Mouse (Mus musculus) brain, adult 2 months (tissue): ENCODE results near the gene Dapp1.
"Not testable (repeated sequence)": the region's sequence is repeated elsewhere in the genome, so short reads cannot be mapped to it uniquely, and the experiment has no call there.

Experiments used
- DNase-seq: peaks from one replicate; pipeline ENCODE4 v3.0.0; 2011; ENCODE audit warnings: low read depth, low spot score

The Dapp1 gene

DNA sequence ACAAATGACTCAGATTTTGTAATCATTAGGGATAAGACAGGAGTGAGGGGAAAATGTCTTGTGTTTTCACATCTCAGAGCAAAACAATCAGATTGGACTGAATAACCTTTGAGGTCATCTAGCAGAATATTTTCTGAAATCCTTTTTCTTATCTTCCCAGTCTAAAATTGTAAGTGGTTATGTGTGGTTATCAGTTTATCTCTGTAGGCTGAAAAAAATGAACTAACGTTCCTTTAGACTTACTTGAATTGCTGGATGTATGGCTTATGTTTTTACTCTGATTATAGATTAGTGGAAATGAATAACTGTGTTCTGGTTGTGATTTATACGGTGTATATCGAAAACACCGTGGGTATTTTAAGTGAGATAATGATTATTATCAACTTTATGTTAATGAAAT, 60.8 kb downstream of the Dapp1 start:
- no peak for DNase-seq

GRCm38 (mm10) chr3:137919398-137919797, 61.9 kb downstream of the Dapp1 start:
- no peak for DNase-seq

DNA sequence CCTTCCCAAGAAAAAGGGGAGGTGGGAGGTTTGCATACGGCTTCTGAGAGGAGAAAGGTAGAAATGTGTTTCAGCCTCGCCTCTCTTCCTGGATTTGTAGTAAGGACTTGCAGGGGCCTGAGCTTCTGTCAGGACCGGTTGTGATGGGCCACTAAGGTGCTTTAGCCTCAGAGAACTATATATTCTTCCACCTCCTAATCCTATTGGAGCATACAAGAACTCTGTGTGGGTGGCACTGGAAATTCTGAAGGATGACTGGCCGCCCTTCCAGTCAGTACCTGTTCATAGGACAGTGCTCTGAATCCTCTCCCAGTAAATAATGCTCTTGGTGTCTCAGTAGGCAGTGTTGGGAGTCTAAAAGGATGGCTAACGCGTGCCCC, 62.4 kb downstream of the Dapp1 start:
- peak; percentile 75 for DNase-seq

DNA sequence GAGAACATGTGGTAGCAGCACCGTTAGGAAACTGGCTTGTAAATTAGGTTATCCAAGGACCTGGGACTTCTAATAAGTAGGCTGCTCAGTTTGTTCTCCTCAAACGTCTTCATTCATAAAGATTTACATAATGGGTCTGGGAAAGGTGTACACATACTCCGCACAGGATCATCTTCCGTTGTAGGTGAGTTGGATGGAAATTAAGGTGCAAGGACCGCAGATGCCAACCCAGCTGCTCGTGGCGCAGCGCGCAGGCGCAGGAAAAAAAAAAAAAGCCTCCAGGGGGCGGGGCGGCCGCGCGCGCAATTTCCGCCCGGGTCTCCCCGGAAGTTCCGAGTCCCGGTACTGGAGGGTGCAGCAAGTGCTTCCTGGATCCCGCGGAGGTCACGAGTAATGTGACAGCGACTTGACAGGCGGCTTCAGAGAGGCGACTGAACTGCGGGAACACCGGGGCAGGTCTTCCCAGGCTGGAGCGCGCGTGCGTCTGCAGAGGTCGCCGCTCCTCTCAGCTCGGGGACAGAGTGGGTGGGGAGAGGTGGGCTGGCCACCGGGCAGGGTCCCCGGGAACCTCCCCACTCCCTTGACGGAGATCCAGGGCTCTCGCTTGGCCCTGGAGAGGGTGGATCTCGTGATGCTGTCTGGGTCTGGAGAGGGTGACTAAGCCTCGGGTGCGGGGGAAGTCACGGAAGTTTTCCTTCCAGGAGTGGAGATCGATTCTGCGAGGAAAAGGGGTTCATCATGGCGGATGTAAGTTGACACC, 63.0 kb downstream of the Dapp1 start, which contains the start of gene Lamtor3:
TSS of gene Lamtor3 (plus strand) at position 335 of the 760 bp plus-strand sequence.
- peak; percentile 93 for DNase-seq

GRCm38 (mm10) chr3:137917694-137918171, 63.6 kb downstream of the Dapp1 start:
- peak; percentile 7 for DNase-seq

DNA sequence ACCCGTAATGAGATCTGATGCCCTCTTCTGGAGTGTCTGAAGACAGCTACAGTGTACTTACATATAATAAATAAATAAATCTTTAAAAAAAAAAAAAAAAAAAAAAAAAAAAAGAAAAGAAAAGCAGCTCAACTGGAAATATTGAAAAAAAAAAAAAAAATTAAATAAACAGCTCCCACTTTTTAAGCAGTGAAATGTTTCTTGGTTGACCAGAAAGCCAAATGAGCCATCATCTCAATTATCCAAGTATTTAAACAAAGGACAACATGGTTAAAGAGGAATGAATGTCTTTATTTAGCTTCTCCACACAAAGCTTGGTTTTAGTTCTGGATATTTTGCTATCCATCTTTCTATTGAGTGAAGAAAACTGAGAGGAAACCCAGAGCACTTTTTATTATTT, 66.8 kb downstream of the Dapp1 start:
- not testable (repeated sequence) for DNase-seq

- no peak for DNase-seq
These were observed 68.3 kb downstream of the Dapp1 start for GRCm38 (mm10) chr3:137913093-137913492.

- peak; percentile 60 for DNase-seq
These were observed 81.2 kb downstream of the Dapp1 start for GRCm38 (mm10) chr3:137900149-137900548.

- DNase-seq, result no peak
These were observed 83.7 kb downstream of the Dapp1 start for GRCm38 (mm10) chr3:137897685-137898084.

DNA sequence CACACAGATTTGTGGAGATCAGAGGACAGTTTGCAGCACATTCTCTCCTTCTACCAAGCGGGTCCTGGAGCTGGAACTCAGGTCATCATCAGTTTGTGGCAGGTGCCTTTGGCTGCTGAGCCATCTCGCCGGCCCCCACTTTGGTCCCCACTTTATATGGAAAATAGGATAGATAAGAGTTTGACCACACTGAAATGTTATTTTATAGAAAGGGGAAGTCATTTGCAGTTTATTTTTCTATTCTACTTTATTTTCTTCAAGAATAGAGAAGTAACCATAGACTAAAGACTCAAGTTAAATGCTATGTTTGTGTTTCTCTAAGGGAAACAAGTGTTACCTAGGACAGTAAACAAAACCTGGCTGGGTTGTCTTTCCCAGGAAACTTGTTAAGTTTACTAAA, 84.5 kb downstream of the Dapp1 start:
- no peak for DNase-seq

- DNase-seq, result peak; percentile 10
These were observed 85.0 kb downstream of the Dapp1 start for GRCm38 (mm10) chr3:137896386-137896785.

DNA sequence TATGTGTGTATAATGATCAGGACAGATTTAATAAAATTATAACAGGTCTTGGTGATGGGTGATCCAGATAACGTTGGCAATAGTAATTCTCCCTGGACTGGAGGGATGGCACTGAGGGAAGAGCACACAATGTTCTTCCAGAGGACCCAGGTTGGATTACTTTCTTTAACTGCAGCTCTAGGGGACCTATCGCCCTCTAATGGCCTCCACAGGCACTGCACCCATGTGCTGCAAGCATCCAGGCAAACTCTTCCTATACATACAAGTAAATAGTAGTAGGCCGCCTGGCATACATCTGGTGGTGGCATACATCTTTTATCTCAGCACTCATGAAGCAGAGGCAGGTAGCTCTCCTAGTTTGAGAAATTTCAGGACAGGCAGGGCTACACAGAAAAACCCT, 86.1 kb downstream of the Dapp1 start:
- DNase-seq, result peak; percentile 15

DNA sequence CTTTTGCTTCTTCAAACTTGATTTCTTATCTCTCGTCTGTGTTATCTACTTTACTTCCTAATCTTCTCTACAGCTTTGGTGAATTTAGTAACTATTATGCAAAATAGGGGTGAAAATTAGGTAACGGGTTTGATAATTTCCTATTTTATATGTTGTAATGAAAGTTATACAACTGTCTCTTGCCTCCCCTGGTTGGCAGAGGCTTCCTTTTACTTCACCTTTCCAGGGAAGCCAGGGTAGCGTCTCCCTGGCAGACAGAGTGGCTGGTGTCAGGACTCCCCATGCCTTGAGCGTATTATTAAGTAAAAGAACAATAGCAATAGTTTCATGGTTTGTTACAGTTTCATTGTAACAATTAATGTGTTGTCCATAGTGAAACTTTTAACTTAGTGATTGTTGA, 87.6 kb downstream of the Dapp1 start:
- DNase-seq, result no peak

GRCm38 (mm10) chr3:137892118-137892517, 89.2 kb downstream of the Dapp1 start:
- DNase-seq, result peak; percentile 44

DNA sequence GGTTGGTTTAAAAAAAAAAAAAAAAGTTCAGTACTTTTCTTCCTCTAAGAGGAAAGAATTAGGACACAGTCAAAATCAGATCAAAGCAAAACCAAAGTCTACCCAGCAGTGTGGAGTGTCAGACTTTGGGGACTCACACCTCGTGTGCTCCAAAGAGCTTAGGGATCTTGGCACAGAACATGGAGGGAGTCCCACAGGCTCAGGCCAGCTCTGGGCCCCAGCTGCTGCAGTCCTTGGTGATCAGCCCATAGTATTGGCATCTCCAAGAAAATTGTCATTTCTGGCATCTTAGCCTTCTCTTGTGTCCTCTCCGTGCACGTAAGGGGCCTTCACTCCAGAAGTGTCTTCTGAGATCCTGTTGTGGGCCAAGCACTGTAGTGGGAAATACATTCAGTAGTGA, 90.3 kb downstream of the Dapp1 start:
- DNase-seq, result no peak

DNA sequence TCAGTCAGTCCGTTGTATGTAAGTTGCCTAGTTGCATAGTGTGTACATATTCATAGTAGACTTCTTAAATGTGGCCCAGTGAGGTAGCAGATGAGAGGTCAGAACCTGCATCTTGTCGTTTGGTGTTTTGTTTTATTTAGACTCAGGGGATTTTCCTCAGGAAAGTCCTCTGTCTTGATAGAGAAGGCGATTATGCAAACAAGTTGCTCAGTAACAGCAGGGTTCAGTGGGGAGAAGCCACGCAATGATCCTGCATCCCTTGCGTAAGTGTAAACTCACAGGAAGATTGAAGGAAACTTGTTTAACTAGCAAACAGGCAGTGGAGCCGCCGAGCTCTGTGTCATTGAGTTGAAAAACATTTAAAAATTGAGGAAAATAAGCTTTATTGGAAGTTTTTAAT, 93.4 kb downstream of the Dapp1 start:
- no peak for DNase-seq

GRCm38 (mm10) chr3:137881093-137881492, 100.3 kb downstream of the Dapp1 start:
- DNase-seq, result no peak
